Mouse (Mus musculus): ENCODE results near the gene Palb2.

Gene Palb2

GRCm38 (mm10) chr7:122132497-122133337, at the start of gene Palb2, which contains the start of gene Dctn5:
TSS of gene Palb2 (minus strand) at chr7:122132985.
TSS of gene Dctn5 (plus strand) at chr7:122133041.
- DNase-seq (ENCODE audit: low read depth, low spot score): peak; percentile 99

- DNase-seq (ENCODE audit: low read depth, low spot score): no peak
These were observed 47.9 kb upstream of the Palb2 start for GRCm38 (mm10) chr7:122180720-122181119.

GRCm38 (mm10) chr7:122171613-122172012, 38.8 kb upstream of the Palb2 start:
- no peak for DNase-seq (ENCODE audit: low read depth, low spot score)

DNA sequence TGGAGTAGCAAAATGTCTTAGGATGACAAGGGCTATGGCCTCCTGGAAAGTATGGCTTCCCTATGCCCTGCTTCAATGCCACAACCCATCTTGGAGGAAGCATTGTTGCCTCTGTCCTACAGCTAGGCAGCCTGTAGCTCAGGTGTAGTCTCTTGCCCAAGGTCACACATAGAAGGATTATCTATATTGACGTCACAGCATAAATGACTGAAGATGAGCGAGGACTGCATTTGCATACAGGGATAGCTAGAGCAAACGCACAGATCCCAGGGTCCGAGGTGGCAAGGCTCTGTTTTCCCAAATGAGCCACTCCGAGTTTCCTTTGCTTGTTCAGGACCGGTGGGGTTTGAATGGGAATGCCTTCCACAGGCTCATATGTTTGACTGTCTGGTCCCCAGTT, 37.9 kb upstream of the Palb2 start:
- DNase-seq (ENCODE audit: low read depth, low spot score): no peak

DNA sequence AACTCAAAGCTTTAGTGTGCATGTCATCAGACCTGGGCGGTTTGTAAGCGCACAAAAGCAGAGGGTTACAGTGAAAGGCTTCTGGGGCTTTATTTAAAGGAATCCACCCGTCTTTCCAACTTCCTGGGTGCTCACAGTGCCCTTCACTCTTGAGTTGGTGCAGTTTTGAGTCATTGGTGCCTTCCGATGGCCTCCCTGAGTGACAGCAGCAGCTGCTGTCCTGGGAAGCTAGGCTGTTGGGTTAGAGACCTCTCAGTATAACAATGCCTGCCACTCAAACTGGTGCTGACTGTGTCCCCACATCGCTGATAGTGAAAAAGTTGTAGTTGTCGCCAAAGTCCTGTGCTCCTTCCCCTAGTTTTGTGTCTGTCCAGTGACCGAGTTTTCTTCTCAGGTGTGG, 34.4 kb upstream of the Palb2 start:
- DNase-seq (ENCODE audit: low read depth, low spot score): no peak

DNA sequence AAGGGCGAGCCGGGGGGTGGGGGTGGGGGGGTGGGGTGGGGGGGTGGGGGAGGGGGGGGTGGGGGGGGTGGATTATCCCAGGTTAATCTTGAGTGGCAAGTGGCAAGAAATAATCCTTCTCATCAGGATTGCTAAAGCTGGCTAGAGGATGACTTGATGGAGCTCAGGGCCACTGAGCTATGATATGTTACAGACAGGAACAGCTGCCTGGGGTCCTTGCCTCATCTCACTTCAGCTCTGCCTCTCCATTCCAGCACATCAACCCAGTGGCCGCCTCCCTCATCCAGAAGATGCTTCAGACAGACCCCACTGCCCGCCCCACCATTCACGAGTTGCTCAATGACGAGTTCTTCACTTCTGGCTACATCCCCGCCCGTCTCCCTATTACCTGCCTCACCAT, 31.0 kb upstream of the Palb2 start:
- no peak for DNase-seq (ENCODE audit: low read depth, low spot score)

- no peak for DNase-seq (ENCODE audit: low read depth, low spot score)
These were observed 27.3 kb upstream of the Palb2 start for GRCm38 (mm10) chr7:122160037-122160436.

DNA sequence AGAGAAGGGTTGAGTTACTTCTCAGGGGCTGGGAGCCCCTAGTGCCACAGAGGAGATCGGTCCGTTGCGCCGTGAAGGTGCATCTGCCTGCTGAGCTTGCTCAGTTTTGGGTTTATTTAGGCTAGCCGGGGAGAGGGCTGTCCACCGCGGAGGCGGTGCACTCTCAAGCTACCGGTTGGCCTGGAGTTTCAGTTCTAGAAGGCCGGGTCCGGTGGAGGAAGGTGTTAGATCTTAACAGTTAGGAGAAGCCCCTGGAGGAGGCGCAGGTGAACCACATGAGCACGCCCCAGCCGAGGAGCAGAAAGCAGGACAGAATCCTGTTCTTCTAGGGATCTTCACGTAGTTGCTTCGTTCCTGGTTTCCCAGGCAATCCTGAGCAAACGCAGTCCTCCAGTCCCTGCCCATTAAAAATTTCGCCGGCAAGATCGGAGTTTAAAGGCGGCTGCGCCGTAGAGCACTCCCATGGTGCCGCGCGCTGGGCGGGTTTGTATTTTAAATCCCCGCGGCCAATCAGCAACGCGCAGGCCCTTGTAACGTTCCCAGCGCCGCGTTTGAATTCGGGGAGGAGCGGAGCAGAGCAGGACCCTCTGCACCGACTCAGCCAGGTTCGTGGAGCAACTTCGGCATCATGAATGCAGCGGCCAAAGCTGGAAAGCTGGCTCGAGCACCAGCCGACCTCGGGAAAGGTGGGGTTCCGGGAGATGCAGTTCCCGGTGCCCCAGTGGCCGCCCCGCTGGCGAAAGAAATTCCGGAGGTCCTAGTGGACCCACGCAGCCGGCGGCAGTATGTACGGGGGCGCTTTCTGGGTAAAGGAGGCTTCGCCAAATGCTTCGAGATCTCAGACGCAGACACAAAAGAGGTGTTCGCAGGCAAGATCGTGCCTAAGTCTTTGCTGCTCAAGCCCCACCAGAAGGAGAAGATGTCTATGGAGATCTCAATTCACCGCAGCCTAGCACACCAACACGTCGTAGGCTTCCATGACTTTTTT, 26.4 kb upstream of the Palb2 start, which contains the start of gene Plk1:
TSS of gene Plk1 (plus strand) at position 525 of the 988 bp plus-strand sequence.
- peak; percentile 96 for DNase-seq (ENCODE audit: low read depth, low spot score)

DNA sequence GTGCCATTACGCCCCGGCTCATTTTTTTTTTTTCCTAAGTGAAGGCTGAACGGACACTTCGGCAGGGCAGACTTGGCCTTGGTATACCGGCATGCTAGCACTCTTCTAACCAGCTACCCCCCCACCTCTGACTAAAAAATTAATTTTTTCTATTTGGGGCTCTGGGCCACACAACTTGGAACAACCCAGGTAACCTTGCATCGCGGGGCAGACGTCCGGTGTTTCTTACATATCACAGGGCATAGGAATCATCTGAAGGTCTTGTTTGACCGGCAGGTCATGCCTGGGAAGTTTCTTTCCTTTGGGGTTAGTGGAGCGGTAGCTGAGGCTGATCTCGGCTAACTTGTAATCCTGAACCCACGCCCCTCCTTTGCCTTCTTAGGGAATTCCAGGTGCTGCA, 25.7 kb upstream of the Palb2 start:
- no peak for DNase-seq (ENCODE audit: low read depth, low spot score)

DNA sequence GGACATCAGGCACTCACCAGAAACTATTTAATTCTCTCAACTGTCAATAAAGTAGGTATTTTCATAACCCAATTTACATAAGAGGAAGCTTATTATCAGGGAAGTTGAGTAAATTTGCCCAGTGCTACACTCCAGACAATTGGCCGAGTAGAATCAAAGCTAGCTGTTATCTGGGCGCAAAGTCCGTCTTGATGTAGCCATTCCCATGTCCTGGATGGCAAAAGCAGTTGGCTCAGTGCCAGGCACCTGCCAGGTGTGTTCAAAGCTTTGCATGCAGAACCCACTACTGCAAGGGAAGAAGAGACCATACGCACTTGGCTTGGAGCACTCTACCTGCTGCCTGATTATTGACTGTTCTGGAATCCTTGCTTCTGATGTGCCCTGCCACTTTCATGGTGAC, 19.7 kb upstream of the Palb2 start:
- DNase-seq (ENCODE audit: low read depth, low spot score): no peak

DNA sequence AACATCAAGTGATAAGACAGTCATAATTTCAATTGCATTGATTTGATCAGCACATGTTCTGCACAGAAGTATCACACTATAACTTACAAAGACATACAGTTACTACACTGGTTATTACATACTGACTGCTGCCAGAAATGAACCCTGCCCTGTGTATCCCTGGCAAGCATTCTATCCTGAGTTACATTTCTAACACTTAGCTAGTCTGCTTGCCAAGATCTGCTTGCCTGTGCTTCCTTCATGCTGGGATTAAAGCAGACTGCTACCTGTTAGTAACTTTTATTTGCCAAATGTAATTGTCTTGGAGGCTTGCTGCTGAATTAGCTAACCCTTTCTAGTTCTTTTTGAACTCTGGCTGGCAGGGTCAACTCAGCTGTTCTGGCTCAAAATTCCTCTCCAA, 8.2 kb upstream of the Palb2 start:
- no peak for DNase-seq (ENCODE audit: low read depth, low spot score)

- DNase-seq (ENCODE audit: low read depth, low spot score): no peak
These were observed 5.4 kb upstream of the Palb2 start for GRCm38 (mm10) chr7:122138190-122138589.

GRCm38 (mm10) chr7:122137071-122137470, 4.3 kb upstream of the Palb2 start:
- no peak for DNase-seq (ENCODE audit: low read depth, low spot score)

DNA sequence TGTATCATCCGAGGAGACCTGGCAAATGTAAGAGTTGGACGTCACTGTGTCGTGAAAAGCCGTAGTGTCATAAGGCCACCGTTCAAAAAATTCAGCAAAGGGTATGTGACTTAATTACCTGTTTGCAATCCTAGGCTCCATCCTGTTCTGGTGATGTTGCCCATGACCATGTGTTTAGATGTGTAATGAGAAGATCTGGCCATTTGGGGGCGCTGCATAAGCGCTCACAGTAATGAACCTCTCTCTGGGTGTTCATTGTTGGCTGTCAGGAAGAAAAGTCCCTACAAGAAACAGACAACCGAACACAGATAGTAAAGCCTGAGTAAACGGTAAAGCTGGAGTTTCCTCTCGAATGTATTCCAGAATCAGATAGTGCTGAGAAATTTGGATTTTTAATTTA, 2.3 kb upstream of the Palb2 start:
- peak; percentile 81 for DNase-seq (ENCODE audit: low read depth, low spot score)

- no peak for DNase-seq (ENCODE audit: low read depth, low spot score)
These were observed 497 bp upstream of the Palb2 start for GRCm38 (mm10) chr7:122133338-122133625.

GRCm38 (mm10) chr7:122131834-122132233, 951 bp downstream of the Palb2 start:
- DNase-seq (ENCODE audit: low read depth, low spot score): no peak

DNA sequence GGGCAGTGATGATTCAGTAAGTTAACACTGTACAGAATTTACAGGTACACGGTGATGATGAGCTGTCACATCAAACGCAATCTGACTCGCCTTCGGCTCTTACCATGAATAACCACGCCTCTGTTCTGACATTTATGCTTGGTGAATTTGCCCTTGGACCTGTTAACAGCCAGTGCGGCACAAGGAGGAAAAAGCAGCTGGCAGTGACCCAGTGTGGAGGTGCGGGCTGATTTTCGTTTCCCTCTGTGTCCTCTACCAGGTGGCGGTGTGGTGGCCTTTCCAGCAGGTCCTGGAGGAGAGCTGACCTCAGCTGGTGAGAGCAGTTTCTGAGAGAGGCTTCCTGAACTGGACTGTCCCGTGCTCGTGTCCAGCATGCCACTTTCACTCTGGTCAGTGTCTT, 5.8 kb downstream of the Palb2 start:
- DNase-seq (ENCODE audit: low read depth, low spot score): no peak

- peak; percentile 55 for DNase-seq (ENCODE audit: low read depth, low spot score)
These were observed 7.1 kb downstream of the Palb2 start for GRCm38 (mm10) chr7:122125636-122126035.

DNA sequence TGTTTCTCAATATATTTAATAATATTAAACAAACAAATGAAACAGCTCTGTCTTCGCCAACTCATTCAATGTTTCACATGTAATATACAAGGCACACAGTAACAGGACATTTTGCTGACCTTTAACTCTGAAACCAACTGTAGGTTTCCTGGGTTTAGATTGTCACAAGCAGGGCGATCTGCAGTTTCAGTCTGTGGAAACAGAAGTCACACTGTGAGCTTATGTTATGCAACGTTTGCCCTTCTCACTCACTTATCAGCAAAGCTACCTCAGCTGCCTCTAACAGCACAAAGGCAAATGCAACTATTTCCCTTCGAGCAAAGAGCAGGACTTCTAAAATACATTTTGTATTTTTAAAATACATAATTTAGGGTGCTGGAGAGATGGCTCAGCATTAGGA, 9.3 kb downstream of the Palb2 start:
- DNase-seq (ENCODE audit: low read depth, low spot score): no peak

- DNase-seq (ENCODE audit: low read depth, low spot score): no peak
These were observed 24.6 kb downstream of the Palb2 start for GRCm38 (mm10) chr7:122108206-122108605.

- peak; percentile 97 for DNase-seq (ENCODE audit: low read depth, low spot score)
These were observed 31.0 kb downstream of the Palb2 start, which contains the start of gene Ndufab1 for GRCm38 (mm10) chr7:122101747-122102244. TSS of gene Ndufab1 (minus strand) at chr7:122101886.

All from ZHBTc4 (cell line).